Mouse (Mus musculus) limb, embryonic 14.5 days (tissue): ENCODE data around the gene Prelp. TPM values are rescaled to one million over a fixed set of nuclear protein-coding genes. Genes with fewer than 3 reads are reported as not detected.

Source experiments
- ATAC-seq: fragments of 200-750 bp; cut with Nextera tagmentation; 2 replicates; pipeline ENCODE4 v1.8.0; 2017; ENCODE audit warnings: low read depth, moderate number of reproducible peaks, moderate TSS enrichment; ENCODE audit not compliant: low FRiP score
- DNase-seq: peaks from one replicate; pipeline ENCODE4 v3.0.0-alpha.2; 2015; ENCODE audit warnings: low spot score
- H3K27ac ChIP-seq: fragments of 300-500 bp; sonication (generic); replicated peaks from 2 replicates; pipeline ENCODE4 v1.5.1; 2014; ENCODE audit warnings: low read depth, mild to moderate bottlenecking, low read length, moderate library complexity, mixed read lengths
- H3K27me3 ChIP-seq: fragments of 300-500 bp; sonication (generic); 2 replicates; pipeline ENCODE4 v1.6.1; 2014; ENCODE audit warnings: low read length, mixed read lengths; ENCODE audit not compliant: control insufficient read depth, insufficient read depth
- H3K36me3 ChIP-seq: fragments of 300-500 bp; sonication (generic); 2 replicates; pipeline ENCODE4 v1.6.1; 2014; ENCODE audit warnings: mild to moderate bottlenecking, low read length, moderate library complexity, mixed read lengths; ENCODE audit not compliant: control insufficient read depth, insufficient read depth
- H3K4me1 ChIP-seq: fragments of 300-500 bp; sonication (generic); 2 replicates; pipeline ENCODE4 v1.6.1; 2014; ENCODE audit warnings: antibody characterized with exemption, low read length, mixed read lengths; ENCODE audit not compliant: control insufficient read depth, insufficient read depth
- H3K4me2 ChIP-seq: fragments of 300-500 bp; sonication (generic); replicated peaks from 2 replicates; pipeline ENCODE4 v1.6.1; 2014; ENCODE audit warnings: low read depth, mild to moderate bottlenecking, low read length, moderate library complexity; ENCODE audit not compliant: severe bottlenecking
- H3K4me3 ChIP-seq: fragments of 300-500 bp; sonication (generic); replicated peaks from 2 replicates; pipeline ENCODE4 v1.5.1; 2014; ENCODE audit warnings: low read length
- H3K9ac ChIP-seq: fragments of 300-500 bp; sonication (generic); 2 replicates; pipeline ENCODE4 v1.6.1; 2014; ENCODE audit warnings: mild to moderate bottlenecking, low read depth, low read length, moderate library complexity; ENCODE audit not compliant: severe bottlenecking
- H3K9me3 ChIP-seq: fragments of 300-500 bp; sonication (generic); 2 replicates; pipeline ENCODE4 v1.6.1; 2016; ENCODE audit warnings: low read length; ENCODE audit not compliant: control insufficient read depth
- POLR2A ChIP-seq: fragments of 200-500 bp; IDR thresholded peaks from 2 replicates; pipeline ENCODE4 v1.8.0; 2012; ENCODE audit warnings: inconsistent platforms, mild to moderate bottlenecking, moderate library complexity, borderline replicate concordance; ENCODE audit not compliant: insufficient read depth, insufficient read length; ENCODE audit errors: extremely low read depth
- WGBS: fragments of 180-500 bp; shearing (Covaris S2); extraction: QIAGEN DNeasy Blood & Tissue Kit; methylation state at CpG from one replicate; pipeline ENCODE4 v1.1.7; 2014; 5-methylcytosine and 5-hydroxymethylcytosine counted together
- polyA plus RNA-seq, 2 experiments: library from polyadenylated mRNA; depleted of rRNA in 1 of 2; stranded (reverse) in 1 of 2; unstranded in 1 of 2; fragments of >200 nt; fragmentation: Nextera tagmentation in 1 of 2; extraction: Ambion mirVana in 1 of 2; gene quantifications; 2 replicates each; pipeline versions ENCODE4 v1.2.1 to v1.2.3; 2012 to 2014

Gene Prelp
- polyA plus RNA-seq, 2 experiments = 13.9 to 24.5 TPM

GRCm38 (mm10) chr1:133924141-133924875, 3.1 kb upstream of the Prelp start:
- H3K9me3 ChIP-seq = no peaks in the 10 kb centered on the region
- 31% methylated on average over 7 of the region's 7 CpGs for WGBS
- ATAC-seq (no peak), DNase-seq (no peak)
- H3K9ac ChIP-seq = no peak overlapping the region
- no peak overlapping the region for H3K27ac ChIP-seq
- H3K4me3 ChIP-seq = no peak overlapping the region
- no peaks in the 10 kb centered on the region for H3K27me3 ChIP-seq
- no peak for TF ChIP-seq POLR2A
- H3K4me2 ChIP-seq = no peak overlapping the region
- peaks cover 23% of the 10 kb centered on the region for H3K4me1 ChIP-seq
- H3K36me3 ChIP-seq = no peaks in the 10 kb centered on the region

- H3K4me3 ChIP-seq = no peak overlapping the region
- H3K27me3 ChIP-seq = no peaks in the 10 kb centered on the region
- H3K4me1 ChIP-seq = peaks cover 24% of the 10 kb centered on the region
- DNase-seq = no peak
- WGBS = 90% methylated on average over 5 of the region's 5 CpGs
- H3K4me2 ChIP-seq = no peak overlapping the region
- H3K9ac ChIP-seq = no peak overlapping the region
- no peak overlapping the region for H3K27ac ChIP-seq
- no peak for TF ChIP-seq POLR2A
- H3K36me3 ChIP-seq = no peaks in the 10 kb centered on the region
- no peak for ATAC-seq
- H3K9me3 ChIP-seq = no peaks in the 10 kb centered on the region
These were observed 1.9 kb upstream of the Prelp start for GRCm38 (mm10) chr1:133923071-133923470.

GRCm38 (mm10) chr1:133920876-133921275, 338 bp downstream of the Prelp start:
- ATAC-seq (no peak), DNase-seq (no peak)
- no peaks in the 10 kb centered on the region for H3K36me3 ChIP-seq
- H3K9ac ChIP-seq = peak overlapping the region; percentile 37
- no peaks in the 10 kb centered on the region for H3K27me3 ChIP-seq
- peak overlapping the region; percentile 35 for H3K4me2 ChIP-seq
- 23% methylated on average over 3 of the region's 3 CpGs for WGBS
- H3K27ac ChIP-seq = peak overlapping the region; percentile 53
- peak overlapping the region; percentile 18 for H3K4me3 ChIP-seq
- H3K4me1 ChIP-seq = peaks cover 39% of the 10 kb centered on the region
- no peak for TF ChIP-seq POLR2A
- no peaks in the 10 kb centered on the region for H3K9me3 ChIP-seq

- Histone ChIP-seq H3K9ac (0 out of 2 replicates have a peak overlapping the region, but pooled peaks have one; percentile 37), H3K9me3 (no peaks in the 10 kb centered on the region), H3K4me2 (peak overlapping the region; percentile 35), H3K27me3 (no peaks in the 10 kb centered on the region), H3K27ac (no peak overlapping the region), H3K36me3 (no peaks in the 10 kb centered on the region), H3K4me1 (peaks cover 44% of the 10 kb centered on the region), H3K4me3 (no peak overlapping the region)
- DNase-seq (no peak), ATAC-seq (no peak)
- WGBS = 66% methylated on average over 3 of the region's 3 CpGs
- no peak for TF ChIP-seq POLR2A
These were observed 813 bp downstream of the Prelp start for GRCm38 (mm10) chr1:133920401-133920800.

- no peak for ATAC-seq
- Histone ChIP-seq H3K4me3 (no peak overlapping the region), H3K9me3 (no peaks in the 10 kb centered on the region), H3K4me1 (peaks cover 44% of the 10 kb centered on the region), H3K27ac (no peak overlapping the region), H3K9ac (no peak overlapping the region), H3K4me2 (peak overlapping the region; percentile 20), H3K27me3 (no peaks in the 10 kb centered on the region), H3K36me3 (no peaks in the 10 kb centered on the region)
- WGBS = 52% methylated on average over 6 of the region's 6 CpGs
- DNase-seq = no peak
- no peak for TF ChIP-seq POLR2A
These were observed 3.1 kb downstream of the Prelp start for GRCm38 (mm10) chr1:133918088-133918470.
